Mouse (Mus musculus): ENCODE measurements at regions not wholly inside any gene's neighbourhood (a gene's known extent, or its start where the extent isn't known, plus 50 kb on each side); places are given as distances from the start of the nearest gene placed in this dataset.

GRCm38 (mm10) chr9:51379589-51379988, 50.9 kb upstream of the 1810046K07Rik start:
- Histone ChIP-seq H3K27ac (no peak overlapping the region), H3K9me3 (no peaks in the 10 kb centered on the region), H3K9ac (no peak overlapping the region), H3K4me3 (no peak overlapping the region), H3K4me2 (no peak overlapping the region), H3K36me3 (no peaks in the 10 kb centered on the region), H3K27me3 (no peaks in the 10 kb centered on the region), H3K4me1 (replicated peaks) (no peaks in the 10 kb centered on the region)
- no peak for ATAC-seq (ENCODE audit: low FRiP score)
- 78% methylated on average over 6 of the region's 6 CpGs for WGBS

- Histone ChIP-seq H3K36me3 (no peaks in the 10 kb centered on the region), H3K4me2 (no peak overlapping the region), H3K9me3 (no peaks in the 10 kb centered on the region), H3K4me1 (replicated peaks) (peaks cover 4% of the 10 kb centered on the region; the same call in 1 of the 2 replicates), H3K9ac (no peak overlapping the region), H3K4me3 (no peak overlapping the region), H3K27ac (no peak overlapping the region), H3K27me3 (no peaks in the 10 kb centered on the region)
- WGBS = 89% methylated on average over 2 of the region's 2 CpGs
- ATAC-seq (ENCODE audit: low FRiP score) = no peak
Observed at GRCm38 (mm10) chr9:51393921-51394320, 65.2 kb upstream of the 1810046K07Rik start.

- 56% methylated on average over 9 of the region's 9 CpGs for WGBS
- ATAC-seq (ENCODE audit: low FRiP score) = no peak
Observed at GRCm38 (mm10) chr9:51394372-51394771, 65.7 kb upstream of the 1810046K07Rik start.

GRCm38 (mm10) chr9:51396801-51397200, 68.1 kb upstream of the 1810046K07Rik start:
- H3K36me3 ChIP-seq = no peaks in the 10 kb centered on the region
- H3K9ac ChIP-seq = no peak overlapping the region
- H3K27ac ChIP-seq = no peak overlapping the region
- peaks cover 4% of the 10 kb centered on the region; the same call in 1 of the 2 replicates for H3K4me1 ChIP-seq (replicated peaks)
- ATAC-seq (ENCODE audit: low FRiP score) = no peak
- no peak overlapping the region for H3K4me2 ChIP-seq
- H3K9me3 ChIP-seq = no peaks in the 10 kb centered on the region
- no peak overlapping the region for H3K4me3 ChIP-seq
- no peaks in the 10 kb centered on the region for H3K27me3 ChIP-seq
- WGBS = 96% methylated on average over 3 of the region's 3 CpGs

More at GRCm38 (mm10) chr9:51394372-51394771, 65.7 kb upstream of the 1810046K07Rik start:
- no peak overlapping the region for H3K4me2 ChIP-seq
- no peaks in the 10 kb centered on the region for H3K36me3 ChIP-seq
- peaks cover 4% of the 10 kb centered on the region; the same call in 1 of the 2 replicates for H3K4me1 ChIP-seq (replicated peaks)
- no peak overlapping the region for H3K9ac ChIP-seq
- H3K4me3 ChIP-seq = no peak overlapping the region
- H3K27me3 ChIP-seq = no peaks in the 10 kb centered on the region
- no peaks in the 10 kb centered on the region for H3K9me3 ChIP-seq
- no peak overlapping the region for H3K27ac ChIP-seq

- H3K9me3 ChIP-seq = no peaks in the 10 kb centered on the region
- 16% methylated on average over 1 of the region's 1 CpGs for WGBS
- no peak for ATAC-seq (ENCODE audit: low FRiP score)
Observed at GRCm38 (mm10) chr9:51397589-51398220, 69.0 kb upstream of the 1810046K07Rik start.

GRCm38 (mm10) chr9:51398886-51399285, 70.2 kb upstream of the 1810046K07Rik start:
- no peak overlapping the region for H3K9ac ChIP-seq
- 74% methylated on average over 4 of the region's 4 CpGs for WGBS
- H3K4me1 ChIP-seq (replicated peaks) = peaks cover 4% of the 10 kb centered on the region; the same call in 1 of the 2 replicates
- no peak overlapping the region for H3K4me2 ChIP-seq
- no peak overlapping the region for H3K4me3 ChIP-seq
- H3K27me3 ChIP-seq = no peaks in the 10 kb centered on the region
- no peaks in the 10 kb centered on the region for H3K36me3 ChIP-seq
- H3K27ac ChIP-seq = no peak overlapping the region
- H3K9me3 ChIP-seq = no peaks in the 10 kb centered on the region
- no peak for ATAC-seq (ENCODE audit: low FRiP score)

More at GRCm38 (mm10) chr9:51397589-51398220, 69.0 kb upstream of the 1810046K07Rik start:
- Histone ChIP-seq H3K36me3 (no peaks in the 10 kb centered on the region), H3K9ac (no peak overlapping the region), H3K4me2 (no peak overlapping the region), H3K27me3 (no peaks in the 10 kb centered on the region), H3K4me1 (replicated peaks) (peaks cover 4% of the 10 kb centered on the region; the same call in 1 of the 2 replicates), H3K27ac (no peak overlapping the region), H3K4me3 (no peak overlapping the region)

GRCm38 (mm10) chr9:51399356-51399755, 70.6 kb upstream of the 1810046K07Rik start:
- H3K9me3 ChIP-seq = no peaks in the 10 kb centered on the region

GRCm38 (mm10) chr9:51401779-51402178, 73.1 kb upstream of the 1810046K07Rik start:
- 92% methylated on average over 3 of the region's 3 CpGs for WGBS
- Histone ChIP-seq H3K27me3 (no peaks in the 10 kb centered on the region), H3K4me3 (no peak overlapping the region), H3K36me3 (no peaks in the 10 kb centered on the region), H3K9me3 (no peaks in the 10 kb centered on the region), H3K9ac (no peak overlapping the region), H3K4me1 (replicated peaks) (no peaks in the 10 kb centered on the region; the same call in 1 of the 2 replicates), H3K4me2 (no peak overlapping the region), H3K27ac (no peak overlapping the region)
- no peak for ATAC-seq (ENCODE audit: low FRiP score)

More at GRCm38 (mm10) chr9:51399356-51399755, 70.6 kb upstream of the 1810046K07Rik start:
- Histone ChIP-seq H3K36me3 (no peaks in the 10 kb centered on the region), H3K4me3 (no peak overlapping the region), H3K27ac (no peak overlapping the region), H3K4me2 (no peak overlapping the region), H3K9ac (no peak overlapping the region), H3K27me3 (no peaks in the 10 kb centered on the region), H3K4me1 (replicated peaks) (peaks cover 3% of the 10 kb centered on the region; the same call in 1 of the 2 replicates)
- WGBS = 58% methylated on average over 4 of the region's 4 CpGs
- ATAC-seq (ENCODE audit: low FRiP score) = no peak

GRCm38 (mm10) chr9:51407978-51408377, 79.3 kb upstream of the 1810046K07Rik start:
- Histone ChIP-seq H3K36me3 (no peaks in the 10 kb centered on the region), H3K9ac (no peak overlapping the region), H3K4me2 (no peak overlapping the region), H3K4me1 (replicated peaks) (no peaks in the 10 kb centered on the region), H3K9me3 (no peaks in the 10 kb centered on the region), H3K27me3 (no peaks in the 10 kb centered on the region), H3K27ac (no peak overlapping the region), H3K4me3 (no peak overlapping the region)
- ATAC-seq (ENCODE audit: low FRiP score) = no peak
- 74% methylated on average over 1 of the region's 1 CpGs for WGBS

- H3K27me3 ChIP-seq = no peaks in the 10 kb centered on the region
Observed at GRCm38 (mm10) chr9:51418923-51419482, 90.3 kb upstream of the 1810046K07Rik start.

GRCm38 (mm10) chr9:51422553-51422952, 93.8 kb upstream of the 1810046K07Rik start:
- WGBS = 71% methylated on average over 3 of the region's 3 CpGs
- no peak overlapping the region for H3K9ac ChIP-seq
- H3K36me3 ChIP-seq = no peaks in the 10 kb centered on the region

More at GRCm38 (mm10) chr9:51418923-51419482, 90.3 kb upstream of the 1810046K07Rik start:
- Histone ChIP-seq H3K9me3 (no peaks in the 10 kb centered on the region), H3K36me3 (no peaks in the 10 kb centered on the region), H3K4me2 (no peak overlapping the region), H3K27ac (no peak overlapping the region), H3K4me3 (no peak overlapping the region), H3K4me1 (replicated peaks) (no peaks in the 10 kb centered on the region), H3K9ac (no peak overlapping the region)
- ATAC-seq (ENCODE audit: low FRiP score) = no peak
- 86% methylated on average over 5 of the region's 5 CpGs for WGBS

GRCm38 (mm10) chr9:51423341-51423740, 94.6 kb upstream of the 1810046K07Rik start:
- no peak overlapping the region for H3K27ac ChIP-seq
- ATAC-seq (ENCODE audit: low FRiP score) = no peak
- H3K9ac ChIP-seq = no peak overlapping the region
- H3K27me3 ChIP-seq = no peaks in the 10 kb centered on the region
- H3K4me2 ChIP-seq = no peak overlapping the region
- 71% methylated on average over 4 of the region's 4 CpGs for WGBS
- H3K4me3 ChIP-seq = no peak overlapping the region
- H3K36me3 ChIP-seq = no peaks in the 10 kb centered on the region
- H3K9me3 ChIP-seq = no peaks in the 10 kb centered on the region
- no peaks in the 10 kb centered on the region for H3K4me1 ChIP-seq (replicated peaks)

More at GRCm38 (mm10) chr9:51422553-51422952, 93.8 kb upstream of the 1810046K07Rik start:
- H3K9me3 ChIP-seq = no peaks in the 10 kb centered on the region
- ATAC-seq (ENCODE audit: low FRiP score) = no peak
- no peak overlapping the region for H3K4me2 ChIP-seq
- no peak overlapping the region for H3K27ac ChIP-seq
- H3K4me1 ChIP-seq (replicated peaks) = no peaks in the 10 kb centered on the region
- no peak overlapping the region for H3K4me3 ChIP-seq
- no peaks in the 10 kb centered on the region for H3K27me3 ChIP-seq

- peaks cover 3% of the 10 kb centered on the region; the same call in 1 of the 2 replicates for H3K4me1 ChIP-seq (replicated peaks)
- WGBS = 74% methylated on average over 2 of the region's 2 CpGs
- H3K4me3 ChIP-seq = no peak overlapping the region
- no peak overlapping the region for H3K9ac ChIP-seq
- H3K4me2 ChIP-seq = no peak overlapping the region
- H3K36me3 ChIP-seq = no peaks in the 10 kb centered on the region
- ATAC-seq (ENCODE audit: low FRiP score) = no peak
- H3K27me3 ChIP-seq = no peaks in the 10 kb centered on the region
- no peaks in the 10 kb centered on the region for H3K9me3 ChIP-seq
- H3K27ac ChIP-seq = no peak overlapping the region
Observed at GRCm38 (mm10) chr9:51430426-51430825, 101.7 kb upstream of the 1810046K07Rik start.

Measured in hindbrain, embryonic 13.5 days (tissue).